Mouse (Mus musculus) megakaryocyte-erythroid progenitor cell, adult 5-6 weeks (primary cell): Measurements from ENCODE around the gene Ndufs7. TPM values are rescaled to one million over a fixed set of nuclear protein-coding genes. Genes with fewer than 3 reads are reported as not detected.

ENCODE experiments used
- ATAC-seq: replicated peaks from 2 replicates; pipeline ENCODE4 v1.8.0; 2016; ENCODE audit warnings: mild to moderate bottlenecking, inconsistent platforms; ENCODE audit not compliant: severe bottlenecking, poor library complexity, low FRiP score, low TSS enrichment
- total RNA-seq, 2 experiments: library from RNA; stranded (forward) in 1 of 2; stranded (reverse) in 1 of 2; fragments of 200-1000, 215-1000 nt in 1 of 2; fragments of >200 nt in 1 of 2; fragmentation: Nextera tagmentation in 1 of 2; gene quantifications; 2 replicates each; pipeline ENCODE4 v1.2.3; 2014 to 2017

Ndufs7 gene
- total RNA-seq, 2 experiments from 2014 or later = 168 to 302 TPM

GRCm38 (mm10) chr10:80259861-80260641, 11.1 kb downstream of the Ndufs7 start:
- no peak for ATAC-seq

- ATAC-seq = peak; percentile 68
These were observed 12.0 kb downstream of the Ndufs7 start, which contains the start of the genes Gamt and Dazap1 for GRCm38 (mm10) chr10:80260642-80261584. Gene Gamt (minus strand): TSS chr10:80261012. Gene Dazap1 (plus strand): TSS chr10:80261486.

GRCm38 (mm10) chr10:80261585-80261968, 12.7 kb downstream of the Ndufs7 start:
- ATAC-seq = peak; percentile 70

- ATAC-seq = no peak
These were observed 13.2 kb downstream of the Ndufs7 start for GRCm38 (mm10) chr10:80262169-80262568.

GRCm38 (mm10) chr10:80262776-80263365, 13.9 kb downstream of the Ndufs7 start:
- ATAC-seq = no peak

- peak; percentile 46 for ATAC-seq
These were observed 15.6 kb downstream of the Ndufs7 start for GRCm38 (mm10) chr10:80264341-80265148.

- ATAC-seq = no peak
These were observed 16.2 kb downstream of the Ndufs7 start for GRCm38 (mm10) chr10:80265149-80265486.

- ATAC-seq = peak; percentile 58
These were observed 21.2 kb downstream of the Ndufs7 start for GRCm38 (mm10) chr10:80270099-80270498.

- ATAC-seq = peak; percentile 85
These were observed 21.8 kb downstream of the Ndufs7 start for GRCm38 (mm10) chr10:80270734-80271181.

GRCm38 (mm10) chr10:80271186-80271843, 22.4 kb downstream of the Ndufs7 start:
- no peak for ATAC-seq

- no peak for ATAC-seq
These were observed 23.1 kb downstream of the Ndufs7 start for GRCm38 (mm10) chr10:80271870-80272585.

- no peak for ATAC-seq
These were observed 24.9 kb downstream of the Ndufs7 start for GRCm38 (mm10) chr10:80273847-80274246.

- no peak for ATAC-seq
These were observed 27.3 kb downstream of the Ndufs7 start for GRCm38 (mm10) chr10:80276238-80276637.

GRCm38 (mm10) chr10:80278390-80278789, 29.5 kb downstream of the Ndufs7 start:
- no peak for ATAC-seq

- no peak for ATAC-seq
These were observed 30.4 kb downstream of the Ndufs7 start for GRCm38 (mm10) chr10:80279273-80279672.

- no peak for ATAC-seq
These were observed 32.4 kb downstream of the Ndufs7 start for GRCm38 (mm10) chr10:80281304-80281703.

- ATAC-seq = 0 out of 2 replicates have a peak, but pooled peaks have one; percentile 23
These were observed 33.0 kb downstream of the Ndufs7 start for GRCm38 (mm10) chr10:80281921-80282371.
